ENCODE assay signal across 19 mouse cellular contexts in the genomic region with DNA sequence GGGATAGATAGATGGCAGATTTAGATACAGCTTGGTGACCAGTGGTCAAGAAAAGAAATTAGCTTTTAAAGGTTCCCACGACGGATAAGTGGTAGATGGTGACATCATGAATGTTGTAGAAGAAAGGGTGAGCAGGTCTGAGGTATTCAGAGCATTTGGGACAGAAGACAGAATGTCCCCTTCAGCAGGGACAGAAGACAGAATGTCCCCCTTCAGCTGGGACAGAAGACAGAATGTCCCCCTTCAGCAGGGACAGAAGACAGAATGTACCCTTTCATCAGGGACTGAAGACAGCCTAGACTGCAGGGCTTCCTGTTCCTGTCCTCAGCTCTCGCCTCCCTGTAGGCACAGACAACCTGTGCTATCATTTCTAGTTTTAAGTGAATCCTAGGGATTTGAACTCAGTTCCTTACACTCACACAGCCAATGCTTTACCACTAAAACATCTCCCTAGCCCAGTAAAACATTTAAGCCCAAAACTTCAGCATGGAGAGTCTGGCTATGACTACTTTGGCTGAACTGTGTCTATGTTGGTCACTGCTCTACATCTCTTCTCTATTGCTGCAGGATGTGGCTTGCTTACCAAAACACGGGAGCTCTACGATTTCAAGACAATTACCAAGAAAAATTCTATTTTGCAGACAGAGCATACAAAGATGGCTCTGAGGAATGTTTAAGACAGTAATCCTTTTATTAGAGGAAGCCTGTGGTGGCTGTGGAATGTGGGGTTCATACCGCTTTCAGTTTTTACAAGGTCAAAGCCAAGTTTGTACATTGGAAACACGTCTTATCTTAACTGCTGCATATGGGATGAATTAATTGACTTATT.
DNase-seq lines count a peak whose midpoint lies in the region; ATAC-seq and TF ChIP-seq lines count a peak whose summit lies in the region.
"Had no signal": no experiment of that assay in that cellular context is flagged by ENCODE, and none has a peak within 500 bp of the region (broad histone marks: within the 10 kb centered on the region; RNA-seq: fewer than 3 reads in every experiment).

No protein-coding gene starts in this region.

- no peak for TF ChIP-seq CTCF in spleen, adult 2 months (IDR thresholded peaks at IDR 0.05; ENCODE audit: extremely low read depth, insufficient read depth, insufficient read length, insufficient replicate concordance)
- no peak for TF ChIP-seq CTCF in kidney, adult 2 months (conservative IDR thresholded peaks at IDR 0.05; ENCODE audit: insufficient read depth, insufficient read length, low read depth, low read length)

- H3K36me3 ChIP-seq in spleen, adult 2 months (ENCODE audit: control insufficient read depth, insufficient read depth, low read length): no peaks in the 10 kb centered on the region
- no peaks in the 10 kb centered on the region for H3K36me3 ChIP-seq in embryonic facial prominence, embryonic 14.5 days (ENCODE audit: control insufficient read depth, insufficient read depth, low read length)
- no peaks in the 10 kb centered on the region for H3K36me3 ChIP-seq in kidney, adult 2 months (ENCODE audit: control insufficient read depth, insufficient read depth, low read length)
- H3K36me3 ChIP-seq in hindbrain, embryonic 11.5 days (ENCODE audit: control insufficient read depth, insufficient read depth, low read length): no peaks in the 10 kb centered on the region
- H3K36me3 ChIP-seq: forebrain, embryonic 10.5 days; limb, embryonic 13.5 days; midbrain, embryonic 15.5 days; neural tube, embryonic 12.5 days had no signal

- H3K27ac ChIP-seq in spleen, adult 2 months (ENCODE audit: insufficient read depth, low read length): peak overlapping the region; percentile 7; the same call in 1 of the 2 replicates
- no peak overlapping the region for H3K27ac ChIP-seq in embryonic facial prominence, embryonic 14.5 days (replicated peaks; ENCODE audit: low read depth, low read length)
- H3K27ac ChIP-seq in kidney, adult 2 months (ENCODE audit: insufficient read depth, low read depth, low read length): no peak overlapping the region
- H3K27ac ChIP-seq in hindbrain, embryonic 11.5 days (ENCODE audit: low read depth, low read length): no peak overlapping the region
- H3K27ac ChIP-seq: forebrain, embryonic 10.5 days; layer of hippocampus, adult 2 months; limb, embryonic 13.5 days; midbrain, embryonic 15.5 days; neural tube, embryonic 12.5 days had no signal

- peak in 1 of 2 experiments; percentile 11 for DNase-seq in spleen, adult 2 months (ENCODE audit: low read depth in 1 of 2, low spot score in 2 of 2)
- DNase-seq in spleen, adult 12 weeks (ENCODE audit: low spot score): no peak
- peak; percentile 77 for DNase-seq in embryonic facial prominence, embryonic 14.5 days (ENCODE audit: low spot score)
- DNase-seq in naive thymus-derived CD4-positive, alpha-beta T cell, adult 2 months (ENCODE audit: low read depth): peak; percentile 67
- DNase-seq in kidney, adult 2 months: no peak
- no peak for DNase-seq in hindbrain, embryonic 11.5 days (ENCODE audit: low spot score)
- DNase-seq: adrenal gland, postnatal 14 days; cerebellum, adult 9-11 months; gastrocnemius, postnatal 36 days; kidney, adult 9 months; lung, adult 18-20 months; right cerebral cortex, postnatal 25 days had no signal

- H3K4me1 ChIP-seq in spleen, adult 2 months (ENCODE audit: control insufficient read depth, insufficient read depth, insufficient read length): peaks cover 7% of the 10 kb centered on the region
- peaks cover 13% of the 10 kb centered on the region; the same call in 1 of the 2 replicates for H3K4me1 ChIP-seq in embryonic facial prominence, embryonic 14.5 days (ENCODE audit: control insufficient read depth, insufficient read depth, low read length)
- no peaks in the 10 kb centered on the region for H3K4me1 ChIP-seq in kidney, adult 2 months (ENCODE audit: control insufficient read depth, insufficient read depth, low read length)
- H3K4me1 ChIP-seq in hindbrain, embryonic 11.5 days (replicated peaks; ENCODE audit: control insufficient read depth, insufficient read depth, low read length): no peaks in the 10 kb centered on the region

- WGBS in spleen, adult 2 months: 67% methylated on average over 7 of the region's 7 CpGs
- 51% methylated on average over 7 of the region's 7 CpGs for WGBS in embryonic facial prominence, embryonic 14.5 days
- WGBS in kidney, adult 2 months: 70% methylated on average over 7 of the region's 7 CpGs
- WGBS in hindbrain, embryonic 11.5 days: 82% methylated on average over 7 of the region's 7 CpGs

- no peaks in the 10 kb centered on the region for H3K27me3 ChIP-seq in spleen, adult 2 months (ENCODE audit: control insufficient read depth, insufficient read depth, low read length)
- H3K27me3 ChIP-seq in embryonic facial prominence, embryonic 14.5 days (replicated peaks; ENCODE audit: control insufficient read depth, insufficient read depth, low read length): no peaks in the 10 kb centered on the region
- no peaks in the 10 kb centered on the region for H3K27me3 ChIP-seq in kidney, adult 2 months (replicated peaks; ENCODE audit: control insufficient read depth, insufficient read depth, low read length)
- H3K27me3 ChIP-seq in hindbrain, embryonic 11.5 days (ENCODE audit: control insufficient read depth, insufficient read depth, low read length): no peaks in the 10 kb centered on the region
- H3K27me3 ChIP-seq: limb, embryonic 13.5 days; midbrain, embryonic 15.5 days; neural tube, embryonic 12.5 days had no signal

- no peak overlapping the region for H3K9ac ChIP-seq in embryonic facial prominence, embryonic 14.5 days (ENCODE audit: low read depth, low read length)
- H3K9ac ChIP-seq in hindbrain, embryonic 11.5 days (ENCODE audit: low read depth, low read length): no peak overlapping the region
- H3K9ac ChIP-seq: limb, embryonic 13.5 days; midbrain, embryonic 15.5 days; neural tube, embryonic 12.5 days had no signal

- peak; percentile 76 for ATAC-seq in CD4-positive, CD25-positive, alpha-beta regulatory T cell, adult 4 months
- peak; percentile 34; the same call in 1 of the 2 replicates for ATAC-seq in embryonic facial prominence, embryonic 14.5 days (ENCODE audit: low read depth)
- ATAC-seq in hindbrain, embryonic 11.5 days (ENCODE audit: low FRiP score): no peak
- ATAC-seq: hindbrain, embryonic 16.5 days; midbrain, embryonic 15.5 days had no signal

- H3K4me3 ChIP-seq in spleen, adult 2 months (ENCODE audit: extremely low read depth, insufficient read depth, insufficient read length): no peak overlapping the region
- no peak overlapping the region for H3K4me3 ChIP-seq in embryonic facial prominence, embryonic 14.5 days (ENCODE audit: low read depth, low read length)
- H3K4me3 ChIP-seq in kidney, adult 2 months (ENCODE audit: insufficient read depth, low read depth, low read length): no peak overlapping the region
- no peak overlapping the region for H3K4me3 ChIP-seq in hindbrain, embryonic 11.5 days (ENCODE audit: low read depth, low read length)
- H3K4me3 ChIP-seq: forebrain, embryonic 10.5 days; layer of hippocampus, adult 2 months; limb, embryonic 13.5 days; midbrain, embryonic 15.5 days; neural tube, embryonic 12.5 days had no signal

- H3K9me3 ChIP-seq in embryonic facial prominence, embryonic 14.5 days (ENCODE audit: control insufficient read depth, low read length): peaks cover 4% of the 10 kb centered on the region; the same call in 1 of the 2 replicates
- no peaks in the 10 kb centered on the region for H3K9me3 ChIP-seq in hindbrain, embryonic 11.5 days (ENCODE audit: control insufficient read depth, low read length)
- H3K9me3 ChIP-seq: forebrain, embryonic 10.5 days; limb, embryonic 13.5 days; midbrain, embryonic 15.5 days; neural tube, embryonic 12.5 days had no signal

- no peak for TF ChIP-seq POLR2A in spleen, adult 2 months (IDR thresholded peaks at IDR 0.05; ENCODE audit: low read depth, low read length)
- TF ChIP-seq POLR2A in kidney, adult 2 months (IDR thresholded peaks at IDR 0.05; ENCODE audit: low read depth, low read length): no peak

- no peak overlapping the region for H3K4me2 ChIP-seq in embryonic facial prominence, embryonic 14.5 days (ENCODE audit: low read depth, low read length)
- no peak overlapping the region for H3K4me2 ChIP-seq in hindbrain, embryonic 11.5 days (replicated peaks; ENCODE audit: low read depth, low read length)
- H3K4me2 ChIP-seq: limb, embryonic 13.5 days; midbrain, embryonic 15.5 days; neural tube, embryonic 12.5 days had no signal

Comparison
In these comparisons a context has a peak if more than half of its experiments do, and no peak if none do; other contexts are left out.
1. DNase-seq: peak in embryonic facial prominence, embryonic 14.5 days (single experiment) and naive thymus-derived CD4-positive, alpha-beta T cell, adult 2 months (single experiment); none in spleen, adult 12 weeks (single experiment), kidney, adult 2 months (single experiment) and hindbrain, embryonic 11.5 days (single experiment).